Mouse (Mus musculus): ENCODE measurements at regions not wholly inside any gene's neighbourhood (a gene's known extent, or its start where the extent isn't known, plus 50 kb on each side); places are given as distances from the start of the nearest gene placed in this dataset.

DNA sequence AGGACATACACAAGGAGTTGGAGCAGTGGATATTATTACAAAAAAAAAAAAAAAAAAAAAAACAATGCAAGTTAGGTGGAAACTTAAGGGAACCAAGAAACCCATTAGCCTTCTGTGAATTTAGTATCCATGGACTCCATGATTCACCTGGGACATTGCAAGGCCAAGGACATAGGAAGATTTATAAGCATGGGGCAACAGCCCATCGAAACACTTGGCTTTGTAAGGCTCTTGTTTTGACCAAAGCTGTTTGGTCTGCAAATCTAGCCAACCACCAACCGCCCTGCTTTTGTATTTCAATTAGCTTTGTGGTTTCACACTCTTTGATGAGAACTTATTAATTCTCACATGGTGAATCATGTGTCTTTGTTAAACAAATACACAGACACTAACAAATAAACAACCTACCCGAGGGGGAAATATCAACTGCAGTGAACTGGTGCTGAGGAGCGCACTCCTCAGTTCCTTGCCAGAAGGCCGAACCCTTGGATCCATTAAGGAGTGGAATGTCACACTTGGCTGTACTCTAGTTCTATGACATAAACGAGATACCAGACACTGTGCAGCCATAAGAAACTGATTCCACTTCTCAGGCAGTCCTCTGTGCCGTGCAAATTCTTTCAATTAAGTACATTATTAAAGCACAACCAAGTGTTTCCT lies 529.7 kb downstream of the Tmem38b start:
- TF ChIP-seq CTCF (IDR thresholded peaks at IDR 0.05; ENCODE audit: extremely low read depth, insufficient read depth, insufficient read length, insufficient replicate concordance) = no peak
- no peak for TF ChIP-seq POLR2A (IDR thresholded peaks at IDR 0.05; ENCODE audit: low read depth, low read length)
